Mouse (Mus musculus): ENCODE measurements around the gene Rexo4.

Rexo4 gene

DNA sequence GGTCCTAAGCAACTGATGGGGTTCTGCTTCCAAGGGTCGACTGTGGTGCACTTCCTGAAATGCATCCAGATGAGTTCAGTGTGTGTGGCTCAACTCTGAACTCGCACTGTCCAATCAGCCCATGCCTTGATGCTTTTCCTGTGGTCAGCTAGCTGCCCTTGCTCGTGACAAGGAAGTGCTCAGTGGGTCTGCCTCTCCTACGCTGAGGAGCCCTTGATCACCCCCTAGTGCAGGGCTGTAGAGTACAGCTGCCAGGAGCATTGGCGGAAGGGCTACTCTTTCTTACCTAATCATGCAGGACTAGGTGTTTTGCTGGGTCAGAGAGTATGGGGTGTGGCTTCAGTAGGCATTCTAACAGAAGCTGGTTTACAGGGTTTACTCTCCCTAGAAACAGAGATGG is 22.6 kb downstream of the Rexo4 start:
- peak; percentile 54 for DNase-seq

- DNase-seq: no peak
Measured at GRCm38 (mm10) chr2:26936425-26936824, 27.8 kb downstream of the Rexo4 start.

GRCm38 (mm10) chr2:26935286-26935685 is 28.9 kb downstream of the Rexo4 start:
- no peak for DNase-seq

DNA sequence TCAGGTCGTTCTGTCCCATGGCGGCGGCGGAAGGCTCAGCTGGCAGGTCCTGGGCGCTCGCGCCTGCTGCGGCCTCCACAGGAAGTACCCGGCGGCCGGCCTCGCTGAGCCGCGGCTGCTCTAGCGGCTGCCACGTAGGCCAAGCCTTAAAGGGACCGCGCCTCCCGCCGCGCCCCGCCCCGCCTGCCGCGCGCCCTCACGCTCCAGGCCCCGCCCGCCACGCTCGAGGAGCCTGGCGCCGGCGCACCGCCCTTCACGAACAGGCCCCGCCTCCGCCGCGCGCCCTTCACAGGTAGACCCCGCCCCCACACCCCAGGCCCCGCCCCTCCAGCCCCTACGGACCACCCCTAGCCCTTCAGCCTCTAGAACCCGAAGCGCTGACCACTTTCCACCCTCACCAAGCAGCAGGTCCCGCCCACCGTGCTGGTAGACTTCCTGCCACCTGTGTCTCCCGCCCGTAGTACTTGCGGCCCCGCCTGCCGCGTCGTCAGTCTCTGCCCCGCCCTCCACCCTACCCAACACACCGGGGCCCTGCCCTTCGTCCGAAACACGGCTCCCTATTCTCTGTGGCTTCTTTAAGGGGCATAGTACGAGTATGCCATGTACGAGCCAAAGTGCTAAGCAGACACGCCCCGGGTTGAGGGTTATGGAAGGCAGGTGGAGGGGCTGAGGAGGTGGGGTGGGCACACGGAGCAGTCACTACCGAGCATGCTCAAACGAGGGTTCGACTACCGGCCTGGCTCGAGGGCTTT is 30.7 kb downstream of the Rexo4 start, which contains the start of the genes Surf4 and Stkld1:
TSS of gene Surf4 (minus strand) at position 625 of the 752 bp plus-strand sequence.
TSS of gene Stkld1 (plus strand) at position 744 of the 752 bp plus-strand sequence.
- DNase-seq: peak; percentile 94

DNA sequence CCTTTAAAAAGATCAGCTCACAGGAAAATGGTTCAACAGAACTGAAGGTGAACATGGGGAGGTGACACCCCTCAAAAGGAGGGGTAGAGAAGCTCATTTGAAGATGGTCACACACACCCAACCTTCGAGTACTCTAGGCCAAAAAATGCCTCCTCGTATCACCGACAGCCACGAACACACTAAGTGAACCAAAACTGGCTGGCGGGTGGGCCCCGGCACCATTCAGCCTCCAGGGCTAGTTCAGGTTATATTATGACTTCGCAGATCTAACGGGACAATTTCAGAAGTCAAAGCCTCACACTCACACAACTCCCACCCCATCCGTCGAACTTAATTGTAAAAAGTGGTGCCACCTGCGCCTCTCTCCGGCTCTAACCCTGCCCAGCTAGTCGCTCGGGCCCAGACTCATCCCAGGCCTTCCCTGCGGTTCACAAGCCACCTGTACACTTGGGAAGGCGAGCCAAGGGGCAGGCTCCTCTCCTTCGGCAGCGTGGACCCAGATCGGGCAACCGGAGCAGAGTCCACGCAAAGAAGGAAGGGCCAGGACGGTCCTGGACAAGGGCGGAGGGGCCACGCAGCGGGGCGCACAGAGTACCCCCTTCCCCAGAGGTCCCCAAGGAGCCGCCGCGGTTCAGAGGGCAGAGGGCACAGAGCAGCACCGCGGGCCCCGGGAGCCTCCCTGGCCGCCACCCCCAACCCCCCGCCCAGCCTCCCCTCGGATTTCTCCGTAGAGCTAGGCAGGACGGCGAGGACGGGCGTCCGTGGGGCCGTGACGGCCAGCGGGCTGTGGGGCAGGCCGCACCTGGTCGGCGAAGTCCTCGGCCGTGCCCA is 31.5 kb downstream of the Rexo4 start:
- no peak for DNase-seq

DNA sequence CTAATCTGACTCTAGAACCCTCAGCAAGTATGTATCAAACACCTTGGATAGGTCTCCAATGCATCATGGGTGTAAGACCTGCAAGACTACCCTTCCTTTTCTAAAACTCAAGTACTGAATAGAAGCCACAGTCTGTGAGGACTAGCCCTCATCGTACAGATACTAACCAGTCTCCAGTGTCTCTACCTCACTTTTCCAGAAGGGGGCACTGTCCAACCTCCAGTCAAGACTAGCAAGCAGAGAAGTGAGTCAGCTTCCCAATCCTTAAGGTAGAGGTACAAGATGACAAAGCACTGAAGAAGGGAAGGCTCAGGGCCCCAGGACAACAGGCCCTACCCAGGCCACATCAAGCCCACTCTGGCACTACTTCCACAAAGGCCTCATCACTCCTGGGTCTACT is 33.8 kb downstream of the Rexo4 start:
- peak; percentile 66 for DNase-seq

GRCm38 (mm10) chr2:26927745-26928476 is 36.3 kb downstream of the Rexo4 start:
- DNase-seq: no peak

GRCm38 (mm10) chr2:26921784-26922183 is 42.4 kb downstream of the Rexo4 start:
- DNase-seq: no peak

DNA sequence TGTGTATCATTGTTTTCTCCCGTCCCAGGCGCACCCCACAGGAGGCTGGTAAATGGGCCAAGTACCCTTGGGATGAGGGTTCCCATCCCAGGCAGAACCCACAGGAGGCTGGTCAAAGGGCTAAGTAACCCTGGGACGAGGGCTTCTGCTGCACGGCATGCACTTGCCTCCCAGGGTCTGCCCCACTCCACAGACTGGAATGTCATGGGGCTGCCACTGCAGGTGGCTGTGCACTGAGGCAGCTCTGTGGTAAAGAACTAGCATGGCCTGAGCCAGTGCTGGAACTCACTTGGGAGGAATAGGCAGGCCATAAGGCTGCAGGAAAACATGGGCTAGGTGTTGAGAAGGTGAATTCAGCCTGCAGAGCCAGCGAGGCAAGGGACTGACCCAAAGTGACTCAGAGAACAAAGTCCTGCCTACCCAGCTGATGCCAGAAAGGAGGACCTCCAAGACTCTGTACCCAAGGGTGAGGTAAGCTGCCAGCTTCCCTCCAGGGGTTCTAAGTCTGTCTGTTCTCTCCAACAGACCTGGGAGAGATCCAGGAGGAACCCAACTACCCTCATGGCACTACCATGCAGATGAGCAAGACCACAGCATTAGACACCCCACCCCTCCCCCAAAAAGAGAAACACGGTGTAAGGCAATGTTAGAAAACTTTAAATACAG is 43.9 kb downstream of the Rexo4 start:
- no peak for DNase-seq

DNA sequence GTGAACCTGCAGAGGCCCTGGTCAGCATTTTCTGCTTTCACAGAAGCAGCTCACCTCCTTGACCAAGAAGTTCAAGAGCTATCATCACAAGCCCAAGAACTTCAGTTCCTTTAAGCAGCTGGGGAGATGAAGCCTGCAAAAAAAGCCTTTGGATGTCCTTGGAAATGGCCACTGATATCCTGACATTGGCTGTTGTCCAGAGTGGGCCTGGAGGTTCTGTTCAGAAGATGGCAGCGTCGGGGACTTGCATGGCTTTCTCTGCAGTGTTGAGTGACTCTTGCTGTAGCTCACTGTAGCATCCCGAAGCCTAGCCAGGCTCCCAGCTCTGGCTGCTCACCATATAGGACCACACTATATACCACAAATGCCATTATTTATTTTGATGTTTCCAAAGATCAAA is 44.5 kb downstream of the Rexo4 start:
- DNase-seq: no peak

GRCm38 (mm10) chr2:26916738-26917137 is 47.4 kb downstream of the Rexo4 start:
- DNase-seq: no peak

DNA sequence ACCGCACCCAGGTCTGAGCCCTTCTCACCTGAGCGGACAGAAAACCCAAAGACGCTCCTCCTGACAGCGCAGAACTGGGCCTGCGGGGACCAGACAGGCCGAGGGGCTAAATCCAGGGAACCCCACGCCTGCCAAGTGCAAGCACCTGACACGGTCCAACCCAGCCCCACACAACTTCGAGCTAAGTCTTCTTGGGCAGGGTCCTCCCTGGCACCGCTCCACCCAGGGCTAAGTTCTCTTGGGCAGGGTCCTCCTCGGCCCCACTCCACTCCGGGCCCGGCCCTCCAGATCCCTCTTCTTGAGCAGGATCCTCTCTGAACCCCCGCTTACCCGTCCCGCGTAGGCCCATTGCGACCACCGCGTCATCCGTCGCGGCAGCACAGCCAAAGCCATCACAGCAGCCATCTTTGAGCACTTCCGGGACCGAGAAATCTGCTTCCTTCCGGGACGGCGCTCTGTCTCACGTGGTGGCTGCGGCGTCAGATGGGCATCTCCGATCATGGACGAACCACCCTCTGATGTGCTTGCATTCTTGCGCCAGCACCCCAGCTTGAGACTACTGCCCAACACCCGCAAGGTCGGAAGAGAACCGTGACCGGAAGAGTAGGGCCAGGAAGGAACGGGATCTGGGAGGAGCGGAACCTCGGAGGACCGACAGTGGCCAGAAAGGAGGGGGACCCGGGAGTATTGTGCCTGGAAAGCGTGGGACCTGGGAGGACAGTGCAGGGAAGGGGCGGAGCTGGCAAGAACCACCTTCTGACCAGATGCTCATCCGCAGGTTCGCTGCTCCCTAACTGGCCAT is 48.1 kb downstream of the Rexo4 start, which contains the start of the genes Surf2 and Surf1:
TSS of gene Surf2 (plus strand) at position 441 of the 802 bp plus-strand sequence.
TSS of gene Surf1 (minus strand) at position 604 of the 802 bp plus-strand sequence.
- peak; percentile 88 for DNase-seq

DNA sequence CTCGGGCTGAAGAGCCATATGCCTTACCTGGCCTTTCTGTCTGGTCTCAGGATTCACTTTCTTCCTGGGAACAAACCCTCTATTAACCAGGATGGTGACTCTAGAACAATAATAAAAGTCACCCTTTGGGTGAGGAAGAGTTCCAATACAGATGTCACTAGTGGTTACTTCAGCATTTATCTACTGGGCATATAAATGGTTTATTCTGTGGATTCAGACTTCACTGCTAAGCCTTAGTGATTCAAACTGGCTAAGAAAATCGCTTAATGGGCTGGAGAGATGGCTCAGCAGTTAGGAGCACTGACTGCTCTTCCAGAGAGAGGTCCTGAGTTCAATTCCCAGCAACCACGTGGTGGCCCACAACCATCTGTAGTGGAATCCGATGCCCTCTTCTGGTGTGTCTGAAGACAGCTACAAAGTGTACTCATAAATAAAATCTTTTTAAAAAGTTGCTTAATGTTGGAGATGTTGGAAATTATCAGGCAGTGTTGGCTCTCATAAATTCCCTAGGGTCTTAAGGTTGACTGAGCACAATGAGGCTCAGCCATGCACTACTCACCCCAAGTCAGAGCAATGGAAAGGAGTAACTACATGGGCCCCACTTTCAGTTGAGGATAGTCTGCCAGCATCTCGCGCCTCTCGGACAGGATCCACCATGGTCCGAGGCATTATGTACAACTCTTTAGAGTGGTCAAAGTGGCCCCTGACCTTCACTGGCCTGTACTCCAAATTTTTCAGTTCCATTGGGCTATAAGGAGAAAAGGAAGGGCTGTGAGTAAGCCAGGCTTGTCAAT is 49.8 kb downstream of the Rexo4 start:
- no peak for DNase-seq

DNA sequence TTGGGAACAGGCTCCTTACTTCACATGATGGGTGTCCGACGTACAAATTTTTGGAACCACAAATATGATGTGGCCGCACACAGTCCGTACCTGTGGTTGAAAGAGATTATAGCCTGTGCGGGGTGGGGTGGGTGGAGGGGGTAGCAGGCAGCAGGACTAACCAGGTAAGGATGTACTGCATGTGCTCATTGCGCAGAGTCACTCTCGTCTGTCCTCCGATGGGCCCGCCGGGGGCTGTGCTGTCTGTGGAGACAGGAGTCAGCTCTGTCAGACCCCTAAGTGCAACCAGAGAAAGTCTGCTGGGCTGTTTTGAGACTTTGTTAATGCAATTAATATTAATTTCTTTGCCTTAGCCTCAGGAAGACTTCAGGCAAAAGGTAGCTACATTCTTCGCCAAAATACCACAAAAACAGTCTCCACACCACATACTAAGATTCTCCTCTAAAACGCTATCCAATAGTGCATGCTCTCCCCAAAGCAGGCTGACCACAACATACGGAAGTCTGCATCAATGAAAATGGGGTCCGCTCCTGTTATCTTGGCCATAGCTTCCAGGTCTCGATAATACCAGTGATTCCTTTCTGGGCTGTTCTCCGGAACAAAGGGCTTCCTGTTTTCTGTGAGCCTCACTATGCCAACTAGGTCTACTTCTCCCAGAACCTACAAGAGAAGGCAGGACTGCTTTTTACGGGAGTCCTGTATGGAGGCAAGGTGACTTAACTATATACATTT is 50.6 kb downstream of the Rexo4 start:
- no peak for DNase-seq

- DNase-seq: no peak
Measured at GRCm38 (mm10) chr2:26912253-26912770, 51.9 kb downstream of the Rexo4 start.

DNA sequence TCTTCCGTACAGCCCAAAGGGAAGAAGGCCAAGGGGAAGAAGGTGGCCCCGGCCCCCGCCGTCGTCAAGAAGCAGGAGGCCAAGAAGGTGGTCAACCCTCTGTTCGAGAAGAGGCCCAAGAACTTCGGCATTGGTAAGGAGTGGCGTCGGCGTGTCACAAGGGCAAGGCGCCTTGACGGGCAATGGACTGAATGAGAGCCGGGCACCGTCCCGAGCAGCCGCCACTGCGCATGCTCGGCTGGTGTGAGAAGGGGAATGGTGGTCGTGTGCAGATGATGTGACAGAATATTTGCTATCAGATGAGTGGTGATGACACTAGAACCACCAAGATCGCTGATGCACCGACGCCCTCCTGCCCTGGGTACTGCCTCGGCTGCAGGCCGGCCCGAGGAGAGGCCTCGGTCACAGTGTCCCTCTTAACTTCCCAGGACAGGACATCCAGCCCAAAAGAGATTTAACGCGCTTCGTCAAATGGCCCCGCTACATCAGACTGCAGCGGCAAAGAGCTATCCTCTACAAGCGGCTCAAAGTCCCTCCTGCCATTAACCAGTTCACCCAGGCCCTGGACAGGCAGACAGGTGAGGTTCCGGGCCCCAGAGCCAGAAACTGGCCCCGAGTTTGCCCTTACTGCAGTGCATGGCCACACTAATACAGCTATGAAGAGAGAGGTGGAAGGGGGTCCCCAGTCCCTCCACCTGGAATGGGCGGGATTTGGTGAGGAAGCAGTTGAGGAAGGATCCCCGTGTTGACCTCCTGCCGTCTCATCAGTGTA is 53.0 kb downstream of the Rexo4 start:
- peak; percentile 61 for DNase-seq

DNA sequence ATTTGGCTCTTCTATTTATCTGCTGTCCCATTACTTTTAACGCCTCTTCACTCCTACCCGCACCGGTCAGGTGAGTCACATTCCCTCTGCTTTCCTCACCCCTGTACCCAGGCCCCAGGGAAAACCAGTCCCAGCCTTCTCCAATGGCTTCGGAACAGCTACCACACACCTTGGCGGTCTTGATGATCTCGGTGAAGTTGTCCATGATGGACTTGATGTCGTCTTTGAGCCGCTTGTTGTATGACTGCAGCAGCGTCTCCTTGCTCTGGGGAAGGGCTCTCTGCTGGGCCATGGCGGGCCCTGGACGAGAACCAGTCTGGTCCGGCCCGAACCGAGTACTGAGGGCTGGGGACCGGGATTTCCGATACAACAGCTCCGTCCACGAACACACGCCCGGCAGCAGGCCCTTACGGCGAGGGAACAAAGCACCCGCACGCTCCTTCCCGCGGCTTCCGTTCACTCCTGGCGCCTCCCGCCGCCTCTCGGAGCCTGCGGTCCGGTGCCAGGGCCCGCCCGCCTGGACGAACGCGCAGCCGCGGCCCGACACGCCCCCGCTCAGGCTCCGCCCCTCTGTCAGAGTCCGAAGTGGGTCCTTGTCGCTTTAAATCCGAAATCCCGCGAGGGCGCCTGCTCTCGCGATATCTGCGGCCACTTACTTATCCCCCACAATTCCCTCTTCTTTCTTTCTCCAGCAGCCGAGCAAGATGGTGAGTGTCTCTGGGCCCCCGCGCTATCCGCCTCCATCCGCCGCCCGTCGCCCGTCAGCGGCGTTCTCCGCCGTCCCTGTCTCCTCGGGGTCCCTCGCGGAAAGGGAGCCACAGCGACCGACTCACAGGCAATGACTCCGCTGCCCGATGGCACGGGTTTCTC is 53.8 kb downstream of the Rexo4 start, which contains the start of the genes Med22 and Rpl7a:
TSS of gene Med22 (minus strand) at position 554 of the 870 bp plus-strand sequence.
TSS of gene Rpl7a (plus strand) at position 641 of the 870 bp plus-strand sequence.
- DNase-seq: peak; percentile 99

DNA sequence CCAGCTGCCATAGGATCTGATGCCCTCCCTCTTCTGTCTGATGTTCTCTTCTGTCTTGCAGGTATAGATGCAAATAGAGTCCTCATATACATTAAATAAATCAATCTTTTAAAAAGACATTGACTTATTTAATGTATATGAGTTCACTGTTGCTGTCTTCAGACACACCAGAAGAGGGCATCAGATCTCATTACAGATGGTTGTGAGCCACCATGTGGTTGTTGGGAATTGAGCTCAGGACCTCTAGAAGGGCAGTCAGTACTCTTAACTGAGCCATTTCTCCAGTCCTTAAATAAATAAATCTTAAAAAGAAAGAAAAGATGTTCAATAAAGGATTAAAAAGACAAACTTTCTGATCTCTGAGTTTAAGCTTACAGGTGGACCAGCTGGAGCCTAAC is 54.8 kb downstream of the Rexo4 start:
- no peak for DNase-seq
